Mouse (Mus musculus) cerebellum, postnatal 14 days (tissue): Measurements from ENCODE around the gene Dnajc19.

Experiments used
- DNase-seq, 2 experiments: peaks; one replicate each; pipeline ENCODE4 v3.0.0; 2021; ENCODE audit warnings: mixed read lengths in 2 of 2

The Dnajc19 gene

DNA sequence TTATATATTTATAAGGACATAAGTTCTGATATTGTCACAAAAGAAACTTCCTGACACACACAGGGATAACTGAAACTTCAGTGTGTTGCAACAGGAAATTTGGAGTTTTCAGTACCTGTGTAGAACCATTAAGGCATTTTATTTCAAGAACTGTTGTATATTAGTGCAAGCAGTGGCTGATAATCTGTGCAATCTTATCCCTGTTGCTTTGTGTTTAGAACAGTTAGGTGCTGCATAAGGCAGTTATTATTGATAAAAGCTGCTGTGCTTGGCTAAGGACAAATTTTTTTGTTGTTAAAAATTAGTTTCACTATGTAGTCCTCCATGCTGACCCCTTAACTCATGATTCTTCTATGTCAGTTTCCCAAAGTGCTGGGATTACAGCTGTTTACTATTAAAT, 52.2 kb downstream of the Dnajc19 start:
- no peak for DNase-seq

DNA sequence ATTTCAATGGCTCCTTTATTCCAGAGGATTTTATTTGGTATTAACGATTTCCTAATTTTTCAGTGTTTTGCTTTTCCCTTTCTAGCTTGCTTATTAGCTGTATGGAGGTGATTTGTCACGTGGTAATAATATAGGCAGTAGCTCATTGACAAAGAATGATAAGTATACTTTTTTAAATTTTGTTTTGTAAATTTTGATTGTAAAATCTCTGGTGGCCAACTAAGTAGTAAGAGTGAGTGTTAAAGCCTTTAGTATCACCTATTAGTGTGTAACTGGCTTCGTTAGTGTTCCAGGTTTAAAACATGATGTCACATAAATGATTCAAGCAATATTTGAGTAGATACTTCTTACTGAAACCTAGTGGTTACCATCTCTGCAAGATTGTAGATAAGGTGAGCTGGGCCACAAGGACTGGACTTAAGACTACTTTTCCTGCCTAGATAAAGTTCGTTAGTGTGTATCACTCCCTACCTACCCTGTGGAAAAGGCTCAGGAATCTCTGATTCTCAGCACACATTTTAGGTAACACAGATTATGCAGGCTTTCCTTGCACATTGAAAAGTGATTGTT, 59.8 kb downstream of the Dnajc19 start:
- DNase-seq = no peak

DNA sequence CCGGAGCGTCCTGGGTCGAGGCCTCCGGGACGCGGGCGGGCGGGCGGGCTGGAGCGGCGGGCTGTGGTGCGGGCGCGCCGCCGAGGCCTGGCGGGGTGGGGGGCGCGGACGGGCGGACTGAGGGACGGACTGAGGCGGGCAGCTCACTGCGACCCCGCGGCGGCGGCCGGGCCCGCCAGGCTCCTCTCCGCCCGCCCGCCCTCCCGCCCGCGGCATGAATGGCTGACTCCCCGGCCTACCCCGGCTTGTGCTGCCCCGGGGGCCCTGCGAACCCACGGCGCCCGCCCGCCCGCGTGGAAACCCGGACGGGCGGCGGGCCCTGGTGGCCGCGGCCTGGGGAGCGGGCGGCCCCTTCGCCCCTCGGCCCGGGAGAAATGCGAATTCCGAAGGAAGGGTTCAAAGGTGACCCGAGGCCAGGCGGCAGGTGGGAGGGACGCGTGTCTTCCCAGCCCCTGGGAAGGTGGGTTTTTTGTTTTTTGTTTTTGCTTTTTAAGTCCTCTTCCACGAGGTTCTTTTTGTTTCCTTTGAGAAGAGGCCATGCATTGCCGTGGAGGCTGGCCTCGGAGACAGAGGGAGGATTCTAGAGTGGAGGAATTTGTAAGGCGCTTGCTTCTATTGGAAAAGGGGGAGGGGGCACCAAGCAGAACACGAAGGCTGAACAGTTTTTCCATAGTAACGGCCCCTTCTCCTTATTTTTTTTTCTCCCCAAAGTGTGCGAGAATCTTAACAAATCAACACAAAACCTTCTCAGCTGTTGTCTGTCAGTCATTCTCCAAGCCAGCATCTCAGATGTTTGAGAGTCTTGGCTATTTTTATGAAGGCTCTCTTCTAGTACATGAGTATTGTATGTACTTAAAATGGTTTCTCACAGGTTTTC, 60.5 kb downstream of the Dnajc19 start:
- peak in 1 of 2 experiments; percentile 30 for DNase-seq

DNA sequence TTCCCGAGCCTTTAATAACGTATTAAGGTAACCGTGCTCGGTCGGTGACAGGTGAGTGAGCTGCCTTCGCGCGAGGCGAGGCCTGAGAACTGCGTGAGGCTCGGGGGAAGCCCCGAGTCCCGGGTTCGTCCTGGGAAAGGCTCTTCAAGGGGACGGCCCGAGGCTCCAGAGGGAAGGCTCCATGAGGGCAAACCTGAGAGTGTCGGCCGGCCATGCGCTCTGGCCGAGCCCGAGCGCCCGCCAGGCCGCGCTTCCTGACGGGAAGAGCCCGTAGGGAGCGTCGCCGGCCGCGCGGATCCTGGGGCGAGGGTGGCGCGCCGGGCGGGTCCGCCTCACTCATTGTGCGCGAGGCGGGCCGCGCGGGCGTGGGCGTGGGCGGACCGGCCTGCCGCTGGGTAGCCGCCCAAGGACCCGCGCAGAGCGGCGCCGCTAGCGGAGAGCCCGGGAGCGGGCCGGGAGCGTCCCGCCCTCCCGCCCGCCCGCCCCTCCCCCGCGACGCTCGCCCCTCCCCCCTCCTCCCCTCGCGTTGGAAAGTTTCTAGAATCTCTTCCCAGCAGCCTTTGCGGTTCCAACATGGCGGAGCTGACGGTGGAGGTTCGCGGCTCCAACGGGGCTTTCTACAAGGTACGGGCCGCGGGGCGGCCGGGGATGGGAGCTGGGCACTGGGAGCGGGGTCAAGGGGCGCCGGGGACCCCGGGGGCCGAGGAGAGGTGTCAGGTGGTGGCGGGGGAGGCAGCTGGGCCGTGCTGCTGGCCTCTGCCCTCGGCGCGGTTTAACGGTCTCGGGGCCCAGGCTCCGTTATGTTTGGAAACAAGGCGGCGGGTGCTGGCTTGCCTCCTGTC, 61.4 kb downstream of the Dnajc19 start, which contains the start of gene Fxr1:
Gene Fxr1 (plus strand): TSS at position 404 of the 842 bp plus-strand sequence.
- peak; percentile 90 to 91 for DNase-seq

DNA sequence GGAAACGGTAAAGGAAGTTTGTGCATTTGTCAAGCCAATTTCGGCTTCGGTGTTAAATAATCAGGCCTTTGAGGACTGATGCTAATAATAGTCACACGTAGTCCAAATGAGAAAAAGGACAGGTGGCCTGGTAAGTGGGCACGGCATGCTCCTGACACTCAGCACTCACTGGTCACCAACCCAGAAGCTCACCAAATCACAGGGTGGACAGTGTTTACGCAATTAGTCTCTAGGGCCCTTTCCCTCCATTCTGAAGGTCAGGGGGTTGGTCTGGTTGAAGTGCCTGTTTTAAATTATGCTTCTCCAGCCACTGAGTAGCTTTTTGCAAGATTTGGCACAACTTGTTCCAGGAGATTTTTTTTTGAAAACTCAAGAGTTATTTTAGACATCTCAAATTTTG, 72.9 kb downstream of the Dnajc19 start:
- peak; percentile 33 to 35 for DNase-seq

DNA sequence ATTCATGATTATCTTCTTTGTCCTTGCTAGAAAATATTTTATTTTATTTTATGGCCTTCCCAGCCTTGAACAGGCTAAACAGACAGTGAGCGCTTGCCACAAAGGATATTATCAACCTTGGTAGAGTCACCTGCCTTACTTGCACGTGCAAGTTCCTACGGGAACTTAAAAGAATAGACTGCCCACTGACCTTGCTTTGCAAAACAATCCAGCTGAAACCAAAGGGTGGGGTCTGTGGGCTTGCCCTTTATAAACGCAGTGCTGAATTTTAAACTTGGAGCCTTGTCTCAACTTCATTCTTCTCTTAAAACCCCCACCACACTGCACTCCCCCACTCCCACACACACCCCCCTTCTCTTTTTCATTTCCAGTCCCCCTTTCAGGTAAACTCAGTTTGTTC, 73.5 kb downstream of the Dnajc19 start:
- no peak for DNase-seq

DNA sequence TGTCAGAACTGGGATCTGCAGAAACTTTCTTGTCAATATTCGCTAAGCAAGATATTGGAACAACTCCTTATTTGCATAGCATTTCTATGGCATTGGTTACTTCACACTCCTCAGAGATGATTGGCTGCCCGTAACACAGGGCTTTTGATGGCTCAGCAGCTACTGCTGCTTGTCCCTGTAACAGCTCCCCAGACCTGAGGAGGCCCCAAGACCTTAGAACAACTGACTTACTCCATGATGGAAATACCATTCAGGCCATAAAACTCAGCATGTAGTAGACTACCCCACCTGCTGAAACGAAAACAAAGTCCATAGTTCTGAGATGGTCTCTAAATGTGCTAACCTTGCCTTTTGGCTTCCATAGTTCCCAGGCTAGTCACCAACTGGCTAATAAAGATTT, 74.3 kb downstream of the Dnajc19 start:
- no peak for DNase-seq

DNA sequence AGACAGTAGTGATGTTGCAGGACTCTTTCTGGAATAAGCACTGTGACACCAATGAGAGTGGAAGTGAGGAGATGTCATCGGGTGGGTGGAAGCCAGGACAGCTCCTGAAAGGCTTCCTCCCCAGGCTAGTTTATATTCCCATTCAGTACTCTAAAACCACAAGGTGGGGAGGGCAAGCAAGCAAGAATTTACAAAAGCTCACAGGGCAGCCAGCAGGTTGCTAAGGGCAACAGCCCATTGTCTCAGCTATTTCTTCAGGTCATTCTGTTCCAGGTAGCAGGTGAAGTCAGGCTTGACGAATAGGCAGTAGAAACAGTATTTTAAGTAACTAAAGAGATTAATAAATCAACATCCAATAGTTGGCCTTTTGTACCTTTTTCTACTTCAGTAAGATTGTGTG, 74.8 kb downstream of the Dnajc19 start:
- DNase-seq = no peak
